Mouse (Mus musculus) cerebellum, adult 9-11 months (tissue): ENCODE results near the gene Fnbp4.

Experiments
- DNase-seq: peaks from one replicate; pipeline ENCODE4 v3.0.0; 2022

Fnbp4 gene

GRCm38 (mm10) chr2:90745053-90745678 is at the start of gene Fnbp4:
Gene Fnbp4, plus strand, starts transcription at chr2:90745370.
- peak; percentile 99 for DNase-seq

GRCm38 (mm10) chr2:90700943-90701342 is 44.2 kb upstream of the Fnbp4 start:
- no peak for DNase-seq

- no peak for DNase-seq
Measured at GRCm38 (mm10) chr2:90708548-90708947, 36.6 kb upstream of the Fnbp4 start.

- DNase-seq = no peak
Measured at GRCm38 (mm10) chr2:90715555-90716092, 29.5 kb upstream of the Fnbp4 start.

GRCm38 (mm10) chr2:90717366-90717765 is 27.8 kb upstream of the Fnbp4 start:
- DNase-seq = no peak

- no peak for DNase-seq
Measured at GRCm38 (mm10) chr2:90717948-90718347, 27.2 kb upstream of the Fnbp4 start.

GRCm38 (mm10) chr2:90726818-90727217 is 18.4 kb upstream of the Fnbp4 start:
- DNase-seq = no peak

GRCm38 (mm10) chr2:90735326-90735725 is 9.8 kb upstream of the Fnbp4 start:
- DNase-seq = no peak

- DNase-seq = no peak
Measured at GRCm38 (mm10) chr2:90738801-90739200, 6.4 kb upstream of the Fnbp4 start.

- DNase-seq = no peak
Measured at GRCm38 (mm10) chr2:90739327-90739726, 5.8 kb upstream of the Fnbp4 start.

- no peak for DNase-seq
Measured at GRCm38 (mm10) chr2:90739921-90740320, 5.2 kb upstream of the Fnbp4 start.

- peak; percentile 56 for DNase-seq
Measured at GRCm38 (mm10) chr2:90744285-90745052, 701 bp upstream of the Fnbp4 start.

GRCm38 (mm10) chr2:90745740-90746537 is 769 bp downstream of the Fnbp4 start:
- DNase-seq = no peak

- peak; percentile 37 for DNase-seq
Measured at GRCm38 (mm10) chr2:90746538-90746865, 1.3 kb downstream of the Fnbp4 start.

- DNase-seq = peak; percentile 39
Measured at GRCm38 (mm10) chr2:90747131-90747530, 2.0 kb downstream of the Fnbp4 start.

- DNase-seq = no peak
Measured at GRCm38 (mm10) chr2:90749676-90750459, 4.7 kb downstream of the Fnbp4 start.

- no peak for DNase-seq
Measured at GRCm38 (mm10) chr2:90753565-90753964, 8.4 kb downstream of the Fnbp4 start.

GRCm38 (mm10) chr2:90754188-90754587 is 9.0 kb downstream of the Fnbp4 start:
- no peak for DNase-seq

GRCm38 (mm10) chr2:90765123-90765522 is 20.0 kb downstream of the Fnbp4 start:
- DNase-seq = no peak

- DNase-seq = no peak
Measured at GRCm38 (mm10) chr2:90781323-90781722, 36.2 kb downstream of the Fnbp4 start.

GRCm38 (mm10) chr2:90781938-90782337 is 36.8 kb downstream of the Fnbp4 start:
- no peak for DNase-seq

- DNase-seq = peak; percentile 53
Measured at GRCm38 (mm10) chr2:90782458-90782857, 37.3 kb downstream of the Fnbp4 start, which contains the start of gene Agbl2. Gene Agbl2, plus strand, starts transcription at chr2:90782727.
